Mouse (Mus musculus) liver, embryonic 16.5 days (tissue): ENCODE measurements around the gene Slc17a7. TPM values are rescaled to one million over a fixed set of nuclear protein-coding genes. Genes with fewer than 3 reads are reported as not detected.
"Not testable (repeated sequence)": the region's sequence is repeated elsewhere in the genome, so short reads cannot be mapped to it uniquely, and the experiment has no call there.

Experiments
- ATAC-seq: fragments of 200-750 bp; cut with Nextera tagmentation; 2 replicates; pipeline ENCODE4 v1.8.0; 2017; ENCODE audit warnings: low read depth, mild to moderate bottlenecking, moderate number of reproducible peaks, moderate library complexity
- H3K27ac ChIP-seq: fragments of 300-500 bp; sonication (generic); 2 replicates; pipeline ENCODE4 v1.5.1; 2014; ENCODE audit warnings: mild to moderate bottlenecking, low read length
- H3K27me3 ChIP-seq: fragments of 300-500 bp; sonication (generic); 2 replicates; pipeline ENCODE4 v1.6.1; 2014; ENCODE audit warnings: low read depth, low read length, mixed read lengths; ENCODE audit not compliant: control insufficient read depth, insufficient read depth
- H3K36me3 ChIP-seq: fragments of 300-500 bp; sonication (generic); 2 replicates; pipeline ENCODE4 v1.6.1; 2014; ENCODE audit warnings: mild to moderate bottlenecking; ENCODE audit not compliant: control insufficient read depth, insufficient read depth
- H3K4me1 ChIP-seq: fragments of 300-500 bp; sonication (generic); 2 replicates; pipeline ENCODE4 v1.6.1; 2014; ENCODE audit warnings: low read depth, low read length, mixed read lengths; ENCODE audit not compliant: control insufficient read depth
- H3K4me2 ChIP-seq: fragments of 300-500 bp; sonication (generic); 2 replicates; pipeline ENCODE4 v1.6.1; 2014; ENCODE audit warnings: low read depth, low read length, mixed read lengths
- H3K4me3 ChIP-seq: fragments of 300-500 bp; sonication (generic); 2 replicates; pipeline ENCODE4 v1.5.1; 2014; ENCODE audit warnings: low read depth, mild to moderate bottlenecking, low read length
- H3K9ac ChIP-seq: fragments of 300-500 bp; sonication (generic); 2 replicates; pipeline ENCODE4 v1.6.1; 2014; ENCODE audit warnings: low read depth, low read length
- H3K9me3 ChIP-seq: fragments of 300-500 bp; sonication (generic); replicated peaks from 2 replicates; pipeline ENCODE4 v1.6.1; 2016; ENCODE audit warnings: low read length; ENCODE audit not compliant: control insufficient read depth
- WGBS: fragments of 180-500 bp; shearing (Covaris S2); extraction: QIAGEN DNeasy Blood & Tissue Kit; methylation state at CpG from one replicate; pipeline ENCODE4 v1.1.7; 2014; ENCODE audit not compliant: insufficient replicate concordance; 5-methylcytosine and 5-hydroxymethylcytosine counted together
- polyA plus RNA-seq: library from polyadenylated mRNA; unstranded; fragments of >200 nt; fragmentation: Nextera tagmentation; extraction: Ambion mirVana; gene quantifications from 2 replicates; pipeline ENCODE4 v1.2.1, GENCODE M21; 2015

Gene Slc17a7
- polyA plus RNA-seq, 1 experiment from 2014 or later: not detected

DNA sequence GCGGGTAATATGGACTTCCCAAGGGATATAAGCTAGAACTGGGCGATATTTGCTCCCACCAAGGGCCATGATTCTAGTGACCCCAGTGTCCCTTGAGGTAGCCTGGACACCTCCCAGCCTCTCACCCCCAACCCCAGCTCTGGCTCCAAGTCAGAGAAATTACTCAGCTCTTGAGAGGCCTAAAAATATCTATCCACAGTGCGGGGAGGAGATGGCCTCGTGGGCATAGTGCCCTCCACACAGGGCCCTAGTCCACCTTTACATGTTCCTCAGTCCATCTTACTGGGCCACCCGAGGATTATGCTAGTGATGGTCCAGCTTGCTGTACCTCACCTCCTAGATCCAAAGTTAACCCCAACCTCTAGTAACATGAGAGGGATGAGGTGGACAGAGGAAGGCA, 1.1 kb downstream of the Slc17a7 start:
- Histone ChIP-seq H3K27ac (no peak overlapping the region), H3K27me3 (peaks cover 73% of the 10 kb centered on the region), H3K9ac (no peak overlapping the region), H3K4me2 (no peak overlapping the region), H3K9me3 (peaks cover 6% of the 10 kb centered on the region), H3K36me3 (no peaks in the 10 kb centered on the region), H3K4me1 (peaks cover 14% of the 10 kb centered on the region), H3K4me3 (no peak overlapping the region)
- WGBS: 55% methylated on average over 5 of the region's 5 CpGs
- no peak for ATAC-seq

DNA sequence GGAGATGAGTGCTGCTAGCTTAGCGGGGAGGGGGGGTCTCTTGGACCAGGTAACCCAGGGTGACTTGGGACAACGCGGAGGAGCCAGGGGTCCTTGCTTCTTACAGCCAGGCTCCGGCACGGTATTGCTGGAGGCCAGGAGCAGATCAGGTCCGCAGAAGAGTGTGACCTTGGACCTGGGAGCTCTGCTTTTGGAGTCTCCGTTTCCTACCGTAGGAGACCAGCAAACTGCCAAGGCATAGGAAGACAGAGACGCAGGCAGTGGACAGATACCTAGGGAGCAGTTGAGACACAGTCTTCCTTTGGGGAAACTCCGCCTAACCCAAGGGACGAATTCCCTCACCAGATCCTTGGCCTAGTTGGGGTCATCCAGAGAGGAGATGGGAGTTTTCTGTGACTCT, 2.0 kb downstream of the Slc17a7 start:
- Histone ChIP-seq H3K9ac (no peak overlapping the region), H3K4me1 (peaks cover 14% of the 10 kb centered on the region), H3K27ac (no peak overlapping the region), H3K9me3 (peaks cover 6% of the 10 kb centered on the region), H3K36me3 (no peaks in the 10 kb centered on the region), H3K4me3 (no peak overlapping the region), H3K27me3 (peaks cover 74% of the 10 kb centered on the region), H3K4me2 (no peak overlapping the region)
- ATAC-seq: no peak
- 44% methylated on average over 11 of the region's 11 CpGs for WGBS

DNA sequence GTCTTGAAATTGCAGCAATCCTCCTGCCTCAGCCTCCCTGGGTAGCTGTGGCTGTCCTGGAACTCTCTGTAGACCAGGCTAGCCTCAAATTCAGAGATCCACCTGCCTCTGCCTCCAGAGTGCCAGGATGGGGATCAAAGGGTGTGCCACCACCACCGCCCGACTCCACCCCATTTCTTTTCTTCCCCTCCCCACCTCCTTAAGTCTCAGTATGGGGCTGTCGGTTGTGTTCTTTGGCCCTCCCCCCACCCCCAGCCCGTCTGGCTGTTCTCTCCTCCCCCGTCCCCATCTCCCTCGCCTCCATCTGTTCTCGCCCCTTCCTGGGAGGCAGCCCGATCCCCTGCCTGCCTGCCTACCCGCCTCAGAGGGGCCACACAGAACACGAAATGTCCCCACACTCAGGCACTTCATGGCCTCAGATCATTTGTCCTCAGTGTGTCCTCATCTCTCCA, 3.2 kb downstream of the Slc17a7 start:
- 21% methylated on average over 10 of the region's 10 CpGs for WGBS
- no peak overlapping the region for H3K4me2 ChIP-seq
- H3K4me3 ChIP-seq: no peak overlapping the region
- H3K27ac ChIP-seq: no peak overlapping the region
- peaks cover 6% of the 10 kb centered on the region for H3K9me3 ChIP-seq
- no peak for ATAC-seq
- H3K36me3 ChIP-seq: no peaks in the 10 kb centered on the region
- H3K27me3 ChIP-seq: peaks cover 77% of the 10 kb centered on the region
- peaks cover 10% of the 10 kb centered on the region for H3K4me1 ChIP-seq
- no peak overlapping the region for H3K9ac ChIP-seq

- Histone ChIP-seq H3K27me3 (peaks cover 69% of the 10 kb centered on the region), H3K9ac (no peak overlapping the region), H3K9me3 (peaks cover 6% of the 10 kb centered on the region), H3K4me2 (no peak overlapping the region), H3K4me3 (no peak overlapping the region), H3K27ac (no peak overlapping the region), H3K4me1 (peaks cover 5% of the 10 kb centered on the region), H3K36me3 (no peaks in the 10 kb centered on the region)
- 5% methylated on average over 19 of the region's 19 CpGs for WGBS
- ATAC-seq: no peak
Observed at GRCm38 (mm10) chr7:45167761-45168445, 4.2 kb downstream of the Slc17a7 start.

GRCm38 (mm10) chr7:45168656-45169055, 4.9 kb downstream of the Slc17a7 start:
- Histone ChIP-seq H3K36me3 (no peaks in the 10 kb centered on the region), H3K4me3 (no peak overlapping the region), H3K27ac (no peak overlapping the region), H3K4me2 (no peak overlapping the region), H3K9ac (no peak overlapping the region), H3K9me3 (peaks cover 6% of the 10 kb centered on the region), H3K27me3 (peaks cover 62% of the 10 kb centered on the region), H3K4me1 (peaks cover 3% of the 10 kb centered on the region)
- no peak for ATAC-seq
- WGBS: 8% methylated on average over 24 of the region's 24 CpGs

GRCm38 (mm10) chr7:45169495-45169894, 5.7 kb downstream of the Slc17a7 start:
- no peak overlapping the region for H3K27ac ChIP-seq
- H3K4me1 ChIP-seq: no peaks in the 10 kb centered on the region
- no peaks in the 10 kb centered on the region for H3K36me3 ChIP-seq
- no peak overlapping the region for H3K9ac ChIP-seq
- no peak overlapping the region for H3K4me3 ChIP-seq
- H3K4me2 ChIP-seq: no peak overlapping the region
- no peak for ATAC-seq
- 68% methylated on average over 3 of the region's 3 CpGs for WGBS
- H3K9me3 ChIP-seq: peaks cover 6% of the 10 kb centered on the region
- peaks cover 61% of the 10 kb centered on the region for H3K27me3 ChIP-seq

DNA sequence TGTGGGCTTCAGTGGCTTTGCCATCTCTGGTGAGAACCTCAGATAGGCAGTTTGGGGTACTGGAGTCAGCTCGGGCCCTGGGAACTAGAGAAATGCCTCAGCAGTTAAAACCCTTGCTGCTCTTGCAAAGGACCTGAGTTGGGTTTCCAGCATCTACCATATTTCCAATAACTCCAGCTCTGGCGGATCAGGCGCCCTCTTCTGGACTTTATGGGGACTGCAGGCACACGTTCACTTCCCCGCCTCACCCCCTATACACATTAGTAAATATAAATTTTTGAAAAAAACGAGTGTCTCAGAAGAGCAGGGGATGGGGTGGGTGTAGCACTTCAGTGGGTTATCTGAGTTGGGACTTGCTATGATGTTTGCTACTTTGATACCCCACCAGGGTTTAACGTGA, 9.2 kb downstream of the Slc17a7 start:
- ATAC-seq: no peak
- Histone ChIP-seq H3K36me3 (no peaks in the 10 kb centered on the region), H3K27me3 (peaks cover 61% of the 10 kb centered on the region), H3K4me1 (no peaks in the 10 kb centered on the region), H3K4me3 (no peak overlapping the region), H3K4me2 (no peak overlapping the region), H3K9ac (no peak overlapping the region), H3K9me3 (peaks cover 6% of the 10 kb centered on the region), H3K27ac (no peak overlapping the region)
- 46% methylated on average over 7 of the region's 7 CpGs for WGBS

DNA sequence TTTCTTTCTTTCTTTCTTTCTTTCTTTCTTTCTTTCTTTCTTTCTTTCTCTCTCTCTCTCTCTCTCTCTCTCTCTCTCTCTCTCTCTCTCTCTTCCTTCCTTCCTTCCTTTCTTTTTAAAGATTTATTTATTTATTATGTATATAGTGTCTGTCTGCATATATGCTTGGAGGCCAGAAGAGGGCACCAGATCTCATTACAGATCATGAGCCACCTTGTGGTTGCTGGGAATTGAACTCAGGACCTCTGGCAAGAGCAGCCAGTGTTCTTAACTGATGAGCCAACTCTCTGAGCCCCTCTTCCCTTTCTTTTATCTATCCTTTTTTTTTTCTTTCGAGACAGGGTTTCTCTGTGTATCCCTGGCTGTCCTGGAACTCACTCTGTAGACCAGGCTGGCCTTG, 10.0 kb downstream of the Slc17a7 start:
- H3K4me3 ChIP-seq, H3K4me2 ChIP-seq, H3K9me3 ChIP-seq, H3K9ac ChIP-seq, H3K4me1 ChIP-seq, ATAC-seq, H3K27ac ChIP-seq, H3K36me3 ChIP-seq: not testable (repeated sequence)
- WGBS: 67% methylated on average over 1 of the region's 1 CpGs
- peaks cover 61% of the 10 kb centered on the region for H3K27me3 ChIP-seq

DNA sequence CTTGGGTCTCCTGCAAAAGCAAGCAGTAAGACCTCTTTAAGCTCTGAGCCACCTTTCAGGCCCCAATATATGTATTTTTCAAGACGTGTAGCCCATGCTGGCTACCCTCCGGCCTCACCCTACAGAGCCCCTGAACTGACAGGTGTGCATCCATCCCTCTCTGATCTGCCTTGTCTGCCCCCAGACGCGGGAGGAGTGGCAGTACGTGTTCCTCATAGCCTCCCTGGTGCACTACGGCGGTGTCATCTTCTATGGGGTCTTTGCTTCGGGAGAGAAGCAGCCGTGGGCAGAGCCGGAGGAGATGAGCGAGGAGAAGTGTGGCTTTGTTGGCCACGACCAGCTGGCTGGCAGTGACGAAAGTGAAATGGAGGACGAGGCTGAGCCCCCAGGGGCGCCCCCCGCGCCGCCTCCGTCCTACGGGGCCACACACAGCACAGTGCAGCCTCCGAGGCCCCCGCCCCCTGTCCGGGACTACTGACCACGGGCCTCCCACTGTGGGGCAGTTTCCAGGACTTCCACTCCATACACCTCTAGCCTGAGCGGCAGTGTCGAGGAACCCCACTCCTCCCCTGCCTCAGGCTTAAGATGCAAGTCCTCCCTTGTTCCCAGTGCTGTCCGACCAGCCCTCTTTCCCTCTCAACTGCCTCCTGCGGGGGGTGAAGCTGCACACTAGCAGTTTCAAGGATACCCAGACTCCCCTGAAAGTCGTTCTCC, 11.0 kb downstream of the Slc17a7 start:
- H3K27me3 ChIP-seq: peaks cover 63% of the 10 kb centered on the region
- no peak for ATAC-seq
- no peak overlapping the region for H3K27ac ChIP-seq
- no peaks in the 10 kb centered on the region for H3K36me3 ChIP-seq
- peaks cover under 1% of the 10 kb centered on the region for H3K9me3 ChIP-seq
- 4% methylated on average over 29 of the region's 29 CpGs for whole genome bisulfite sequencing
- no peaks in the 10 kb centered on the region for H3K4me1 ChIP-seq
- H3K9ac ChIP-seq: no peak overlapping the region
- no peak overlapping the region for H3K4me3 ChIP-seq
- no peak overlapping the region for H3K4me2 ChIP-seq
